Mouse (Mus musculus) fat pad, adult 2 months (tissue): Measurements from ENCODE around the gene Cdkl4.
"Not testable (repeated sequence)": the region's sequence is repeated elsewhere in the genome, so short reads cannot be mapped to it uniquely, and the experiment has no call there.

Experiments used
- DNase-seq: peaks from one replicate; pipeline ENCODE4 v3.0.0-alpha.2; 2011; ENCODE audit warnings: low read depth, low spot score; ENCODE audit errors: extremely low read depth

Gene Cdkl4

GRCm38 (mm10) chr17:80563762-80564610 is 13.6 kb downstream of the Cdkl4 start:
- not testable (repeated sequence) for DNase-seq

DNA sequence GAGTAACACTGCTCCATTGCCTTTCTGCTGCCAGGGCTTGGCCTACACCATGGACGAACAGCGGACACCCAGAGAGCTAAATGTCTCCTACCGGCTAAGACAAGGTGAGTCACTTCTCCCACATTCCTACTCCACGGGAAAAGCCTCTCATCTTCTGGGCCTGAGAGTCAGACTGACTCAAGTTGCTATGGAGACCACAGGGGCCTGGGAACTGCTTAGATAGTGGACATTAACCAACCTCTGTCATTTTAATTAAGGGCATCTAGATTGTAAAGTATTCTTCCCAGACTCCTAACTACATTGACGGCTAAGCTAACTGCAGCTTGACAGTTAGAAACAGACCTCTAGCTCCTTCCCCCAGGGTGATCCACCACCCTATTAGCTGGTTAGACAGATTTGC is 14.8 kb downstream of the Cdkl4 start:
- no peak for DNase-seq

DNA sequence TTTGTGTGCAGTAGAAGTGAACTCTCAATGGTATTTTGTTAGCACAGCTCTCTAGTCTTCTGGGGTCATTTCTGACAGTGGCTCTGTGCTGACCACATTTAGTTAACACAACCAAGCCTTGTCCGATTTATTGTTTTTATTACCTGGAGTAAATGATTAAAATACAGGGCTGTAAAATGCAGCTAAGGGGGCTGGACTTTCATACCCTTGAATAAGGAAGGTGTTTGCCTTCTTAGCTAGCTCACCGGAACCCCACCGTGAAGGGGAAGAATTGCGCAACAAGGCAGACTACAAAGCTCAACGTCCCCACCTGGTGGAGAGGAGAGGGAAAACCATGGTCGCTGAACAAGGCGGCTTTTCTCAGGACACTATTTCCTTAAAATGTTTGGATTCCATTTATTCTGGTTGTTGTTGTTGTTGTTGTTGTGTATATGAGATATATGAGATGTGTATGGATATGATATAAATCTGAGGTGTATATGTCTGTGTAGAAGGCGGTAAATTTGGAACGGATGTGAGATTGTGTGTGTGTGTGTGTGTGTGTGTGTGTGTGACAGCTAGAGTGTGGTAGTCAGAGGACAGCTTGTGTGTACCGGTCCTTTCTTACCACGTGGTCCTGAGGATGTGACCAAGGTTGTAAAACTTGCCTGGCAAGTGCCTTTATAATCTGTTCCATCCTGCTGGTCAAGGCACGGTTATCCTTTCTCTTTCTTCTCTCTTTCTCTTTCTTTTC is 16.8 kb downstream of the Cdkl4 start:
- DNase-seq: no peak

DNA sequence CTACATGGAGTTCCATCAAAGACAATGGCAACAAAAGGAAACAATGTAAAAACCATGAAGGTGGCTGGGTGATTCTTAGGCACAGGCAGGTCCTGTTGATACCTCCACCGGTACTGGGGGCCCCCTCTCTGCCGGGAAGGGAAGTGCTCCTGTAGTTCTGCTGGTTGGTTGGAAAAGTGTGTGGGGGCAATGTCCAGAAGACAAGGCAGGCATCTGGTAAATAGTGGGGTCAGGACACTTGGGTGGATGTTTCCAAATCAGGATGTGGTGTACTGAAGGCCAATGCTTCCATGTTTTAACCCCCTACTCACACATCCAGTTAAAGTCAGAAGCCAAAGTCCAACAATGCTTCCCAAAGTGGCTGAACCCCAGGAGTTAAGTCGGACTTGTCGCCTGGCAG is 17.9 kb downstream of the Cdkl4 start:
- no peak for DNase-seq

GRCm38 (mm10) chr17:80559050-80559449 is 18.6 kb downstream of the Cdkl4 start:
- DNase-seq: no peak

DNA sequence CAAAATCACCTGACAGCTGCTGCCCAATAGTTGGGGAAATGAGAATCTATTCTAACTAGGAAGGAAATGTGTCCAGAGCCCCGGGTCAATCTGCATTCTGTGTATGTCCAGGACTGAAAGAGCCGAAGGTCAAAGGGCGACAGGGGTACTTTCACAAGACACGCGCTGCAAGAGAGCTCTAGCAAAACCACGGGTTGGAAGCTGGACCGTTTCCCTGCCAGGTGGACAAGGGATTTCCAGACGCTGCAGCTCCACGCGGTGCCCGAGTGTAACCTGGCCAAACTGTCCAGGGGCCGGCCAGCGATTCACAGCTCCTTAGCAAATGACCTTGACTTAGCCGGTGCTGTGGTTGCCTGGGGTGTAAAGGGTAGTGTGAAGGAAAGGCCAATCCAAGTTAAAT is 19.0 kb downstream of the Cdkl4 start:
- DNase-seq: no peak

- DNase-seq: no peak
These were observed 20.2 kb downstream of the Cdkl4 start for GRCm38 (mm10) chr17:80557461-80557860.

GRCm38 (mm10) chr17:80553318-80554270 is 24.0 kb downstream of the Cdkl4 start:
- peak; percentile 33 for DNase-seq

DNA sequence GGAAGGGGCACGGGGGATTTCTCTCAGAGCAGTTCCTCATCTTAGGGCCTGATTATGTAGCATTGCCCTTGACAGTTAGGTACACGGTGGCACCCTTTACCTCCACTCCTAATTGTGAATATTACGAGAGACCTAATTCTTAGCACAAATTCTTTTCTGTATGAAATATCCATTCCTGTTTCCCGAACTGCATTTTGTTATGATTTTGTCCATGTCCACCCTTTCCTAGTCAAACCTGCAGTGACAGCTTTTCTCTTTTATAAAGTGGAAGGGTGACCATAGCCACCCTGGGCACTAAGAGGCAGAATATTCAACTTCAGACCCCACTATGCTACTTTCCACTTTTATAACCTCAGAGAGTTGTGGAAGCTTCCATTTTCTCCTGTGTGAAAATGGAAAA is 25.0 kb downstream of the Cdkl4 start:
- no peak for DNase-seq

DNA sequence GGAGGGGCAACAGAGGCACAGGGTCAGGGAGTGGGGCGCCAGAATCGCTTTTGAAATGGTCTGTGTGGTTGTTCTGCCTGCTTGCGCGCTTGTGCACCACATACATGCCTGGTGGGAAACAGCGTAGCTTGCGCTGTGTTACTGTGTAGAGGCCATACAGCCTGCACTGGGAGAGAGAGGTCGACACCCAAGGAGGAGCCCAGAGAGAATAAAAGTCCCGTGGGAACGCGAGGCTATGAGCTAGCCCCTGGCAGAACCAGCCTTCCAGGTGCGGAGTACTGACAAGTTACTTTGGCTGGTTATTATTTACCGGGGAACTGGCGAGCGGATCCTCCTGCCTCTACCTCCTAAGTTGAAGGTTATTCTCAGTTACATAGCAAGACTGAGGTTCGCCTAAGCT is 26.6 kb downstream of the Cdkl4 start:
- DNase-seq: no peak

DNA sequence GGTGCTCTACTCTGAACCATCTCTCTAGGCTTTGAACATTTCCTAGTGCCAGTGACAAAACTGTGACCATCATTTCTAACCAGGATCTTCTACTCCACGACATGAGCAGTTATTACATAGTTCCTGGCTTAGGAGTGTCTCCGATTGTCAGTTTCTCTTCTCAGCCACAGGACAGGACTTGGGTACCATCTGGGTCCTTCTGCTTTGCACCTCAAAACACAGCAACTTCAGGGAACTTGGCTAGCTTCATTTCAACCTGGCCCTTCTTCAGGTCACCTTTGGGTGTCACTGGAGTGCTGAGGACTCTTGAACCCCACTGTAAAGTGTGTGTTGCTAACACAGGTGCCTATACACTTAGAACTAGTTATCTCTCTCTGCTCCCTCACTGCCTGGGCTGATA is 30.8 kb downstream of the Cdkl4 start:
- no peak for DNase-seq

DNA sequence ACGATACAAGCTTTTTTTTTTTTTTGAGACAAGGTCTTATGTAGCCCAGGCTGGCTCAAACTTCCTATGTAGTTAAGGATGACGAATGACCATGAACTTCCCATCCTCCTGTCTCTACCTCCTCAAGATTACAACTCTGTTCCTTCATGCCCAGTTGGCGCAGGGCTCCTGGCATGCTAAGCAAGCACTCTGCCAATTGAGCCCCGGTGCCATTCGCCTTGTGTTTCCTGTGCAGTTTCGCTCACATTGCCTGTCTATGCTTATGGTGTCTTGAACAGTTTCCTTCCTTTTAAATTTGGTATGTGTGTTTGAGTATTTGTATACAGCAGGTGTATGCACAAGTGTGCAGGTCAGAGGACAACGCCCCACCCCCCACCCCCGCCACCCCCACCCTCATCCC is 31.4 kb downstream of the Cdkl4 start:
- no peak for DNase-seq

GRCm38 (mm10) chr17:80543646-80544045 is 34.0 kb downstream of the Cdkl4 start:
- no peak for DNase-seq

DNA sequence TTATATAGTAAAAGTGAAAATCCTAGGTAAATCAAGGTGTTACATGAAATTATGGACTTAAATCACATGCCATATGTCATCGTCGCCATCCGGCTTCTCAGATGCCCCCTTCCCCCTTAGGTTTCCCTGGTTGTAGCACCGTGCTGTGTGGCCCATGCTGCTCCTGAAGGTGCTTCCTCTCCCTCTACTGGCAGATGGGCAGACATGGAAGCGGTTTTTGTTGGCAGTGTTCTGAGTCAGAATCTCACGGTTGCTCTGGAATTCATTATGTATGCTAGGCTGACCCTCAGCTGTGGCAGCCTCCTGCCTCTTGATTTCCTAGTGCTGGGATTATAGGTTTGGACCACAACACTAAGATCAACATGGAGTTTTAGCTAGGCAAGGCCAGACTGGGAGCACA is 40.5 kb downstream of the Cdkl4 start:
- DNase-seq: no peak

GRCm38 (mm10) chr17:80535633-80536032 is 42.0 kb downstream of the Cdkl4 start:
- DNase-seq: no peak

DNA sequence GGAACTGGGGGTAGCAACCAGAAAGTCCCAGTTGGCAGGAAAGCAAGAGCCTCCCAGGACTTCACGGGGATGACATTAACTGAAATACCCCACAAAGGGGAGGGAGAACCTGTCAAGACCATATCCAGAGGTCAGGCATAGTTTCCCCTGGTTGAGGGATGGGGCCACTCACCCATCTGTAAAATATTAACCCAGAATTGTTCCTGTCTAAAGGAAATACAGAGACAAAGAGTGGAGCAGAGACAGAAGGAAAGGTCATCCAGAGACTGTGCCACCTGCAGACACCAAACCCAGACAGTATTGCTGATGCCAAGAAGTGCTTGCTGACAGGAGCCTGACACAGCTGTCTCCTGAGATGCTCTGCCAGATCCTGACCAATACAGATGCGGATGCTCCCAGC is 46.3 kb downstream of the Cdkl4 start:
- DNase-seq: not testable (repeated sequence)

GRCm38 (mm10) chr17:80523231-80523630 is 54.4 kb downstream of the Cdkl4 start:
- no peak for DNase-seq

GRCm38 (mm10) chr17:80522229-80522556 is 55.4 kb downstream of the Cdkl4 start:
- DNase-seq: no peak

DNA sequence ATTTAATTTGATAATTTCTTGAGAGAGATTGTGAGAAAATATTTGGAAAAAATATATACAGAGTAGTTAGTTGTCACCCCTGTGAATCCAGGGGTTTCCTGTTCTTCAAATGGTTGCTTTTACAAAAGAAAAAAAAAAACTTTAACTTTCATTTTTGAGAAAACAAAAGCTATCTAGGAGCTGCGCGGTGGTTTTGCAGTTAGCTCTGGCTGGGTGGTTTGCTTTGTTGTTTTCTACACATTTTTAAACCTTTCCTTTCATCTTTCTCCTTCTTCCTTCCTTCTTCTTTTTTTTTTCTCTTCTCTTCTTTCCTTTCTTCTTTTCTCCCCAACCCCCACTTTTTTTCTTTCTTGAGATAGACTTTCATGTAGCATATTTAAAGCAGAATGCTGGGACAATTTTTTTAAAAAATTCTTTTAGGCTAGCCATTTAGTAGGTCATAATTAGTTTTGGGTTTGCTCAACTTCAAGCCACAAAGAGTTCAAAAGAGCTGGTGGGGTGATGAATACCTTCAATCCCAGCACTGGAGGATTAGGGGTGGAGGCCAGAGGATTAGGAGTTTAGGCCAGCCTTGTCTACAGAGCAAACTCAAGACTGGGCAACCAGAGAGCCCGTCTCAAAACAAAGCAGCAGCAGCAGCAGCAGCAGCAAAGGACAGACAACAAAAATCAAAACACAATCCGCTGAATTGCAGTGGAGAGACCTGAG is 55.9 kb downstream of the Cdkl4 start:
- DNase-seq: no peak

DNA sequence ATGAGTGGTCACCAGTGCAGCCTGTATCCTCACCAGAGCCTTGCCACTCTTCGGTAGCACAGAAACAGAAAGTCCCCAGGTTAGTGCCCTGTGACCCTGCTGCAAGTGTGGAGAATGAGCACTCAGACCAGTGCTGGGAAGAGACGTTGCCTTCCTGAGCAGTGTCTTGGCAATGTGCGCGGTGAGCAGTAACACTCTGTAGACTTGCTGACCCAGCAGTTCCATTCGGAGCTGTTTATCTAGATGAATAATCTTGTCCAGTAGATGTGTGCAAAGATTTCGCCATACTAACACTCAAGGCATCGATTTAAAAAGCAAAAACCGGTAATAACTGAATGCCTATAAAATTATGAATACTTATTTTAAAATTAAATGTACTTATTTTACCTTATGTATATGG is 57.1 kb downstream of the Cdkl4 start:
- DNase-seq: peak; percentile 16

DNA sequence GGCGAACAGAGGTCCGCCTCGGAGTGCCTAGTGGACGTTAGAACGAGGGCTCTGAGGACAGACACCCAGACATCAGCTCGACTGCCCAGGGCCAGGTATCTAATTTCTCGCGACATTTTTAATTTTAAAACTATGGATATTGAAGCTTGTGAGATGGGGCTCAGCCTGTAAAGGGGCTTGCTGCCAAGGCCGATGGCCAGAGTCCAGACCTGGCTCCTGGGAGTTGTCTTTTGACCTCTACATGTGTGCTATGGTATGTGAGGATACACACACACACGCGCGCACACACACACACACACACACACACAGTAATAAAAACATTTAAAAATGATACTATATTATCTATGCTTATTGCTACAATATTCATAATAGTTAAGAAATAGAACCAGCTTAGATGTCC is 58.8 kb downstream of the Cdkl4 start:
- DNase-seq: no peak
